Mouse (Mus musculus) hindbrain, embryonic 16.5 days (tissue): ENCODE measurements at regions not wholly inside any gene's neighbourhood (a gene's known extent, or its start where the extent isn't known, plus 50 kb on each side); places are given as distances from the start of the nearest gene placed in this dataset. TPM values are rescaled to one million over a fixed set of nuclear protein-coding genes. Genes with fewer than 3 reads are reported as not detected.

Experiments used
- microRNA-seq: library from miRNA; unstranded; fragments of <30 nt; microRNA quantifications from one replicate; pipeline ENCODE4, GENCODE M21; 2017

Small RNA genes in the stretch of these regions (microRNA-seq; reads per million reads assigned to microRNA genes)
- not detected for gene Gm27883
